Mouse (Mus musculus): ENCODE measurements at regions not wholly inside any gene's neighbourhood (a gene's known extent, or its start where the extent isn't known, plus 50 kb on each side); places are given as distances from the start of the nearest gene placed in this dataset.

- no peaks in the 10 kb centered on the region for H3K4me1 ChIP-seq (replicated peaks; ENCODE audit: control insufficient read depth, insufficient read depth, low read length)
- no peak for ATAC-seq
- no peaks in the 10 kb centered on the region for H3K36me3 ChIP-seq (ENCODE audit: control insufficient read depth, insufficient read depth)
- no peak overlapping the region for H3K4me2 ChIP-seq (replicated peaks; ENCODE audit: low read depth)
- no peak overlapping the region for H3K27ac ChIP-seq (ENCODE audit: low read depth, low read length)
- no peak overlapping the region for H3K9ac ChIP-seq (ENCODE audit: low read depth, low read length)
- H3K9me3 ChIP-seq (ENCODE audit: control insufficient read depth) = no peaks in the 10 kb centered on the region
- TF ChIP-seq CTCF (IDR thresholded peaks at IDR 0.05; ENCODE audit: low read depth) = no peak
- no peaks in the 10 kb centered on the region for H3K27me3 ChIP-seq (replicated peaks; ENCODE audit: control insufficient read depth, insufficient read depth, low read length)
- H3K4me3 ChIP-seq (ENCODE audit: low read depth, low read length) = no peak overlapping the region
- 78% methylated on average over 11 of the region's 11 CpGs for WGBS
Observed at GRCm38 (mm10) chr4:131215682-131216081, 271.5 kb downstream of the Matn1 start.

GRCm38 (mm10) chr4:131216361-131216760 lies 272.2 kb downstream of the Matn1 start:
- Histone ChIP-seq H3K36me3 (ENCODE audit: control insufficient read depth, insufficient read depth) (no peaks in the 10 kb centered on the region), H3K4me2 (replicated peaks; ENCODE audit: low read depth) (no peak overlapping the region), H3K9ac (ENCODE audit: low read depth, low read length) (no peak overlapping the region), H3K27me3 (replicated peaks; ENCODE audit: control insufficient read depth, insufficient read depth, low read length) (no peaks in the 10 kb centered on the region), H3K4me1 (replicated peaks; ENCODE audit: control insufficient read depth, insufficient read depth, low read length) (no peaks in the 10 kb centered on the region), H3K27ac (ENCODE audit: low read depth, low read length) (no peak overlapping the region), H3K9me3 (ENCODE audit: control insufficient read depth) (no peaks in the 10 kb centered on the region), H3K4me3 (ENCODE audit: low read depth, low read length) (no peak overlapping the region)
- no peak for ATAC-seq
- TF ChIP-seq CTCF (IDR thresholded peaks at IDR 0.05; ENCODE audit: low read depth) = no peak
- 82% methylated on average over 3 of the region's 3 CpGs for WGBS

DNA sequence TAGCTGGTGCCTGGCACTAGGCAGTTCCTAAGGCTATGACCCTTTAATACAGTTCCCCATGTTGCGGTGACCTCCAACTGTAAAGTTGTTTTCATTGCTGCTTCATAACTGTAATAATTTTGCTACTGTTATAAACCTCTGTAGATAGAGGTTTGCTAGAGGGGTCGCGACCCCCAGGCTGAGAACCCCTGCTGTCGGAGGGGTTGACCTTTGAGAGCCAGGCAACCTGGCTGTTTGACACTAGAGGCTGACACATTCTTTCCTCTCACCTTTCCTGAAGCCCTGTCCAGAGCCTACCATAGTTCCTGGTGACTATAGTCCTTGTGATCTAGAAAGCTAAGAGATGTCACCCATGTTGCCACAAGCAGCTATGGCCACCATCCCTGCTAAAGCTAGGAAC lies 272.9 kb downstream of the Matn1 start:
- TF ChIP-seq CTCF (IDR thresholded peaks at IDR 0.05; ENCODE audit: low read depth) = no peak
- no peak overlapping the region for H3K27ac ChIP-seq (ENCODE audit: low read depth, low read length)
- H3K27me3 ChIP-seq (replicated peaks; ENCODE audit: control insufficient read depth, insufficient read depth, low read length) = no peaks in the 10 kb centered on the region
- ATAC-seq = no peak
- no peak overlapping the region for H3K4me3 ChIP-seq (ENCODE audit: low read depth, low read length)
- no peaks in the 10 kb centered on the region for H3K9me3 ChIP-seq (ENCODE audit: control insufficient read depth)
- H3K9ac ChIP-seq (ENCODE audit: low read depth, low read length) = no peak overlapping the region
- 84% methylated on average over 4 of the region's 4 CpGs for WGBS
- H3K4me1 ChIP-seq (replicated peaks; ENCODE audit: control insufficient read depth, insufficient read depth, low read length) = no peaks in the 10 kb centered on the region
- H3K4me2 ChIP-seq (replicated peaks; ENCODE audit: low read depth) = no peak overlapping the region
- no peaks in the 10 kb centered on the region for H3K36me3 ChIP-seq (ENCODE audit: control insufficient read depth, insufficient read depth)

GRCm38 (mm10) chr4:131217571-131218155 lies 273.5 kb downstream of the Matn1 start:
- no peak for ATAC-seq
- Histone ChIP-seq H3K4me1 (replicated peaks; ENCODE audit: control insufficient read depth, insufficient read depth, low read length) (no peaks in the 10 kb centered on the region), H3K9me3 (ENCODE audit: control insufficient read depth) (no peaks in the 10 kb centered on the region), H3K9ac (ENCODE audit: low read depth, low read length) (no peak overlapping the region), H3K4me2 (replicated peaks; ENCODE audit: low read depth) (no peak overlapping the region), H3K36me3 (ENCODE audit: control insufficient read depth, insufficient read depth) (no peaks in the 10 kb centered on the region), H3K27me3 (replicated peaks; ENCODE audit: control insufficient read depth, insufficient read depth, low read length) (no peaks in the 10 kb centered on the region), H3K4me3 (ENCODE audit: low read depth, low read length) (no peak overlapping the region), H3K27ac (ENCODE audit: low read depth, low read length) (no peak overlapping the region)
- no peak for TF ChIP-seq CTCF (IDR thresholded peaks at IDR 0.05; ENCODE audit: low read depth)
- 22% methylated on average over 7 of the region's 7 CpGs for WGBS

- ATAC-seq = no peak
- 83% methylated on average over 10 of the region's 10 CpGs for WGBS
- H3K36me3 ChIP-seq (ENCODE audit: control insufficient read depth, insufficient read depth) = no peaks in the 10 kb centered on the region
Observed at GRCm38 (mm10) chr4:131220966-131221365, 276.8 kb downstream of the Matn1 start.

GRCm38 (mm10) chr4:131230361-131230760 lies 286.2 kb downstream of the Matn1 start:
- 85% methylated on average over 5 of the region's 5 CpGs for WGBS
- Histone ChIP-seq H3K9me3 (ENCODE audit: control insufficient read depth) (no peaks in the 10 kb centered on the region), H3K4me3 (ENCODE audit: low read depth, low read length) (no peak overlapping the region), H3K4me2 (replicated peaks; ENCODE audit: low read depth) (no peak overlapping the region), H3K36me3 (ENCODE audit: control insufficient read depth, insufficient read depth) (no peaks in the 10 kb centered on the region), H3K4me1 (replicated peaks; ENCODE audit: control insufficient read depth, insufficient read depth, low read length) (no peaks in the 10 kb centered on the region), H3K9ac (ENCODE audit: low read depth, low read length) (no peak overlapping the region), H3K27me3 (replicated peaks; ENCODE audit: control insufficient read depth, insufficient read depth, low read length) (no peaks in the 10 kb centered on the region), H3K27ac (ENCODE audit: low read depth, low read length) (no peak overlapping the region)
- ATAC-seq = no peak
- no peak for TF ChIP-seq CTCF (IDR thresholded peaks at IDR 0.05; ENCODE audit: low read depth)

More at GRCm38 (mm10) chr4:131220966-131221365, 276.8 kb downstream of the Matn1 start:
- Histone ChIP-seq H3K4me1 (replicated peaks; ENCODE audit: control insufficient read depth, insufficient read depth, low read length) (no peaks in the 10 kb centered on the region), H3K9me3 (ENCODE audit: control insufficient read depth) (no peaks in the 10 kb centered on the region), H3K9ac (ENCODE audit: low read depth, low read length) (no peak overlapping the region), H3K27ac (ENCODE audit: low read depth, low read length) (no peak overlapping the region), H3K4me2 (replicated peaks; ENCODE audit: low read depth) (no peak overlapping the region), H3K4me3 (ENCODE audit: low read depth, low read length) (no peak overlapping the region), H3K27me3 (replicated peaks; ENCODE audit: control insufficient read depth, insufficient read depth, low read length) (no peaks in the 10 kb centered on the region)
- no peak for TF ChIP-seq CTCF (IDR thresholded peaks at IDR 0.05; ENCODE audit: low read depth)

DNA sequence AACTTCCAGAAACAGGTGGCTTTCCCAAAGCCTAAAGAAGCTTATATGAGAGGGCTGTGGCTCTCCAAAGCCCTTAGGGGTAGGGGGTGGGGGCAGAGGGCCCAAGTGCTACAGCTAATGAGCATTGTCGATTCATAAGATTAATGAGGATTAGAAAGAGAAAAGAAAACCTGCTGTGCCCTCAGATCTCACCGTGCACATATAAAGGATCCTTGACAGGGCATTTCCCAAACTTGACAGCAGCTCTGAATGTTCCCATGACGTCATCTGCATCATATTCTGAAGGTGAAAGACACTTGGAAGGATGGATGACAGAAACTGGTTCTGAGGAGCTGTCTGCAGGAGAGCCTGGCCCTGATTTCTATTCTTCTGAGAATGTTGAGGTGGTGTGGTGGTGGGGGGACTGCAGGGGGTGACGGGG lies 292.4 kb downstream of the Matn1 start:
- Histone ChIP-seq H3K9ac (ENCODE audit: low read depth, low read length) (no peak overlapping the region), H3K27me3 (replicated peaks; ENCODE audit: control insufficient read depth, insufficient read depth, low read length) (no peaks in the 10 kb centered on the region), H3K4me2 (replicated peaks; ENCODE audit: low read depth) (no peak overlapping the region), H3K4me1 (replicated peaks; ENCODE audit: control insufficient read depth, insufficient read depth, low read length) (no peaks in the 10 kb centered on the region), H3K9me3 (ENCODE audit: control insufficient read depth) (no peaks in the 10 kb centered on the region), H3K36me3 (ENCODE audit: control insufficient read depth, insufficient read depth) (no peaks in the 10 kb centered on the region), H3K27ac (ENCODE audit: low read depth, low read length) (no peak overlapping the region), H3K4me3 (ENCODE audit: low read depth, low read length) (no peak overlapping the region)
- WGBS = 64% methylated on average over 4 of the region's 4 CpGs
- TF ChIP-seq CTCF (IDR thresholded peaks at IDR 0.05; ENCODE audit: low read depth) = no peak
- ATAC-seq = no peak

Data from intestine, postnatal 0 days (tissue).